Mouse (Mus musculus): Measurements from ENCODE around the gene Foxo3. TPM values are rescaled to one million over a fixed set of nuclear protein-coding genes. Genes with fewer than 3 reads are reported as not detected.

Foxo3 gene
- total RNA-seq (2021) = 10 to 100 TPM; 29.4 to 33.1 TPM

DNA sequence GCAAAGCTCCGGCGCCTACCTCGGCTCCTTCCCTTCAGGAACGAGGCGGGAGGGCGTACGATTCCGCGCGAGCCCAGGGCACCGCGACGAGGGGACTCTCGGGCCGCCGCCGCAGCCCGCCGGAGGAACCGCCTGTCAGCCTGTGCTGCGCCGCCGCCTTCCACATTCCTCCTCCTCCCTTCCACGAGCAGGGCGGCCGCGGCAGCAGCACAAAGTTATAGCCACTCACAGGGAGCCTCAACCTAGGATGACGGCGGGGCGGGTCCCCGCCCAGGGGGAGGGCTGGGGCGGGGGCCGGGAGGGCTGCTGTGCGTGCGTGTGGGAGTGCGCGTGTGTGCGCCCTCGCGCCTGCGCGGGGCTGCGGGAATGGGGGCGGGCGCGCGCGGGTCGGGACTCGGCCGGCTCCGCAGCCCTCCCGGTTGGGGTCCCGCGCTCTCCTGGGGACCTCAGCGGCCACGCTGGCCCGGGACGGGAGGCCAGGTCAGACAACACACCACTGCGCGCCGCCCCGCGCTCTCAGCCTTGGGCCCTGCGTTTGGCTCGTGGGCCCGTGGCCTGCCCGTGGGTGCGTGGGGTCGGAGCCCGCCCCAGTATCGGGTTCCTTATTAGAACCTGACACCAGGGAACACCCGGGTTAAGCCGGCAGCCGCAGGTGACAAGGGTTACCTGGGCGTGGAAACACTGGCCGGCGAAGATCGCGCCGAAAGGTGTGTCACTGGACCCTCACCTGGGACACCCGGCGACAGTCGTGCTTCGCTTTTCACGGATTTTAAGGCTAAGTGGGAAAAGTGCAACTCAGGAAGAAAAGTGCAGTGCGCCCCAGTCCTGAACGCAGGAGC, at the start of gene Foxo3:
Gene Foxo3 (minus strand): TSS at position 249 of the 839 bp plus-strand sequence.
- DNase-seq = peak; percentile 87

DNA sequence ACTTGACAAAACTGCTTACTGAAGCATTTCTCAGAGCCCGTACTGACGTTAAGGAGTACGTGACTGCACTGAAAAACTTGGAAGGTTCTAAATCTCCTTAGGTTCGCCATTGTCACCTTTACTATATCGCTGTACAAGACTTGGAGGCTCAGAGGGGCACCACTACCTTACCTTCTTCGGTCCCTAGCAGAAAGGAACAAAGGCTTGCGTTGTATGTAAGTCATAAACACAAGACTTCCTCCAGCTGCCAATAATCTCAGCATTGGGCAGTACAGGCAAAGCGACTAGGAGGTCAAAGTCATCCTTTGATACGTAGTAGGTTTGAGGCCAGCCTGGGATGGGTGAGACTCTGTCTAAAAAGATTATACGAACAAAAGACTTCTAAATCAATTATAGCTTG, 48.8 kb upstream of the Foxo3 start:
- DNase-seq = no peak

DNA sequence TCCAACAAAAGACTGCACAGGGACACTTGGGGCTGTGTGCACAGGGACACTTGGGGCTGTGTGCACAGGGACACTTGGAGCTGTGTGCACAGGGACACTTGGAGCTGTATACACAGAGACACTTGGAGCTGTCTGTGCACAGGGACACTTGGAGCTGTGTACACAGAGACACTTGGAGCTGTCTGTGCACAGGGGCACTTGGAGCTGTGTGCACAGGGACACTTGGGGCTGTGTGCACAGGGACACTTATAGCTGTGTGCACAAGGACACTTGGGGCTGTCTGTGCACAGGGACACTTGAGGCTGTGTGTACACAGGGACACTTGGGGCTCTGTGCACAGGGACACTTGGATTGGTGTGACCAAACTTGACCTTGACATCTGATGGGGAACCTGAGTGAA, 47.4 kb upstream of the Foxo3 start:
- DNase-seq = no peak

DNA sequence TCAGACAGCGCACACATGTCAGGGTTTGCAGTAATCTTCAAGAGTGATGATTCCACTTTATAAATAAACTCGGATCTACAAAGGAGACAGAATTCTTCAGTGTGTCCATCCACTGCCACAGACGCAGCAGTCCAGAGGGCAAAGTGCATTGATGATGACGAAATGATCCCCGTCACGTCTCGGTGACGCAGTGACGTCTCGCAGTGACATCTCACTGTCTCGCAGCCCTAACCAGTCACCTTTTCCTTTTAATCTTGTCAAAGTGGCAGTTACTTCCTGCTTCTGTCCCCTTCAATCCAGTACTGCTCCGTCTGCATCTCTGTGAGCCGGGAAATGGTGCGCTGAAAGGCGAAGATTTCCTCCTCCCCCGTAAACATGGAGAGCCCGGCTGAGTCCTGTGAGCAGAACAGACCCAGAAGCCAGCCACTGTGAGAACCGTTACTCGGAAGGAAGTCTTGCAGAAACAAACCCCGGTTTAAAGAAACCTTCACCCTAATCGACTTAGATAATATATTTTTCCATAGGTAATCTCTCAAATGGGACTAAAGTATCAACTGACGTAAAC, 36.7 kb upstream of the Foxo3 start:
- no peak for DNase-seq

DNA sequence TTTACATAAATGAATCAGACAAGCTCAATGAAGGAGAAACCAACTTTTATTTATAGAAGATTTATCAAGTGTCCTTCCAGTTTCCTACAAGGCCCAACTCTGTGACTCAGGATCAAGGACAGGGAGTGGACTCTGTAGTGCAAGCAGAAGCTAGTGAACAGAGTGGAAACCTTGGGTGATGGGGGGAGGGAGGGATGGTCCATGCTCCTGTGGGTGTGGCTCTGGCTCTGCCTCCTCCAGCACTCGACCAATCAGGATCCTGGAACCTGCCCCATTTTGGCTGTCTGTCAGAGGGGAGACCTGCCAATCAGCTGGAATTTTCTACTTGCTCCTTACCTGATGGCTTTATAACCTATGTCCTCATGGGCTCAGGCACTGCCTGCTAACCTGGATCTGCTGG, 36.0 kb upstream of the Foxo3 start:
- no peak for DNase-seq

DNA sequence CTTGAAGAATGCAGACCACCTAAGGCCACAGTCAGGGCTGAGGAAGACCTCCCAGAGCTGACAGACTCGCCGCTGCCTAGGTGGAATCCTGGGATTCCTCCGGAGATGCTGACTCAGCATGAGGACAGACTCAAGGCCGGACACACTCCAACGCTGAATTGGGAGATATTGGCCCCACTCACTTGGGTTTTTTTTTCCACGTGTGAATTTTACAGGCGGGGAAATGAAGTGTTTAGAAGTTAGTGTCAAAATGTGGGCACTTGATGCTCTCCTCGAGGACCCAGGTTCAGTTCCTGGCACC, 32.1 kb upstream of the Foxo3 start:
- no peak for DNase-seq

DNA sequence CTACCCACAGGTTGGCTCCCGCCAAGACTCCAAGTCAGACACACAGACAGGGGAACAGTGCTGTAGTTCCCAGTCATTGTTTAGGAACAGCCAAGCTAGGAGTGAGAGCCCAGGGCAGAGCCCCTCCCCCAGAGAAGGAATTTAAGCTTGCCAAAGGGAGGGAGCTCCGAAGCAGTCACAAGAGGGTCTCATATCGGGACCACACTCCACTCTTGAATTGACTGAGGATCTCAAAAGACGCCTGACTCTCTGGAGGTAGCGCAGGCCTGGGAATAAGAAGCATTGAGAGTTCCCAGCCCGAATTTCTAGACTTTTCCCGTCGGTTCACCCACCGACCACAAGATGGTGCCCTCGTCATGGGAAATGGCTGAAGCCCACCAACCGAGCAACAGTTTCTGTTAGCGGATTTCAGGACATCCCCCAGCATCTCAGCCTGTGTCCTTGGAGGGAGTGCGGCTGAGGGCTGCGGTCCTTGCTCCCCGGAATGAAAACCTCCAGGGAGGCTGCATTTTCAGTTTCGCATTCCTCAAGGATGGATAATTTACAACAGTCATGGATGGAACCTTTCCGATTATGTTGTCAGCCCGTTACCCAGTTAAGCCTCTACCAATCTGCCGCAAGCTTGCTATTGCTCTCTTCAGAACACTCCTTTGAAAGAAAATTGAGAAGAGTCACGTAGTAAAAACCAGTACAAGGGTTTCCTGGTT, 31.6 kb upstream of the Foxo3 start:
- peak; percentile 87 for DNase-seq

DNA sequence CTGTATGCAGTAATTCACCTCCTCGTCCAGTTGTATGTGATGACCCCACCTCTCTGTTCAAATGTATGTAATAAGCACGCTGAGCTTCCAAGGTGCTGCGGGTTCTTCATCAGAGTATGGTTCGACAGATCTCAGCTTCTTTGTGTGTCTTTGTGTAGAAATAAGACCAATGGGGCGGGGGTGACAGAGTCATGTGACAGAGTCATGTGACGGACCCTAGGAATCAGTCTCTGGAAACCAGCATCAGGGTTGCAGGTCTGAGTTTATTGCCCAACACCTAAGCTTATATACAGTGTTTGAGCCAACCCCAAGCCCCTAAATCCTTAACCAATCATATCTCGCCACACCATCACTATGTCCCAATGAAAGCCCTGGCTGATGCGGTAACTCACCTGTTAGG, 29.9 kb upstream of the Foxo3 start:
- no peak for DNase-seq

DNA sequence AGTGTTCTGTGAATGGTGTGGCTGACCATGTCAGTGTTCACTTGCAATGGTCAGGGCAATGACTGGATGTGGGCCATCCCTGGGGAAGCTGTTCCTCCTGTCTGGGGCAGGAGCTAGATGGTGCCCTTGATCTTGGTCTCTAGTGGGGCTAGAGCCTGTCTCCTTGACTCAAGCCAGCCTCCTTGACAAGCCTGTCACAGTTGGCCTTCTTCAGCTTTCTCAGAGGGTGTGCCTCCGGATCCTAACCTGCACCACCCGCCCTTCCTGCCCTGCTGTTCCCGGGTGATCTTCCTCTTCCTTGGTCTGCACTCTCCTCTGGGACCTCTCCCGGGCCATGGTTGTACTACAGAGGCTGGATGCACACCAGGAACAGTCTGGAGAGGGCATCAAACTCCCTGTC, 24.2 kb upstream of the Foxo3 start:
- no peak for DNase-seq

DNA sequence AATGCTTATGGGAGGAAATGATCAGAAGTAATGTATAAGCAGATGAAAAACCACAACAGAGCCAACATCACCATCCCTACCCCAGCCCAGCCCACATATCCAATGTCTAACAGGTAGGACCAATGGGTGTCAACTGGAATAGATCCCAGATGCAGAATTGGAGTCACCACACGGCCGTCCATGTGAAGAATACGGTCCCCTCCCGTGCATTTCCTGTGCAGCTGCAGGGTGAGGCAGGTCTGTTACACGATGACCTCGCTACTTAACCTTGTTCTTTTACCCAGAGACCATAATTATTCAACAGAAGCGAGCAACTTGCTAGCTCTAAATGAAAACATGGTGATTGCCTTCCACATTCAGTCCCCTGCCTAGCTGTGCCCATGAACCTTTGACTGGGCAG, 23.4 kb upstream of the Foxo3 start:
- DNase-seq = no peak

DNA sequence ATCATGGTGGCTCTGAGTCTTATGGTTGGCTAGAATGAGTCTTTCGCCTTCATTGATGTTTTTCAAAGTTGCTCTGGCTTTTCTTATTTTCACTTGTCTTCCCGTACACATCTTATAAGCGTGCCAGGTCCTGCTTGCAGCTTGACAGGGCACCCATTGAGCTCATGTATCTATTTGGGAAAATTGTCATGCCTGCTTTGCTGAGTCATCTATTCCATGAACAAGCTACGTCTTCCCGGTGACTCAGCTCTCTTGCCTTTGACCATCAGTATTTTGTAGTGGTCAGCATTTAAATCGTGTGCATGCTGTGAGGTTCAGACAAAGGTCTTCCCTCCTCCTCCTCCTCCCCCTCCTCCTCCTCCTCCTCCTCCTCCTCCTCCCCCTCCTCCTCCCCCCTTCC, 22.9 kb upstream of the Foxo3 start:
- DNase-seq = no peak

DNA sequence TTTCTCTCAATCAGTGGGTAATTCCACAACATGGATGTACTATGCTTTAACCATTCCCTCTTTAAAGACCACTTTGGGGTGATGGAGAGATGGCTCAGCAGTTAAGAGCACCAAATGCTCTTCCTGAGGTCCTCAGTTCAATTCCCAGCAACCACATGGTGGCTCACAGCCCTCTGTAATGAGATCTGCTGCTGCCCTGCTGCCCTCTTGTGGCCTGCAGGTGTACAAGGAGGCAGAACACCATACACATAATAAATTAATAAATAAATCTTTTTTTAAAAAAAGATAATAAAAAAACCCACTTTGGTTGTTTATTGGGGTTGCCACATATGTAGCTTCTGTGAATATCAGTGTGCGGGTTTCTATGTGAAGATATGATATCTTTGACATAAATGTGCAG, 21.4 kb upstream of the Foxo3 start:
- DNase-seq = no peak

DNA sequence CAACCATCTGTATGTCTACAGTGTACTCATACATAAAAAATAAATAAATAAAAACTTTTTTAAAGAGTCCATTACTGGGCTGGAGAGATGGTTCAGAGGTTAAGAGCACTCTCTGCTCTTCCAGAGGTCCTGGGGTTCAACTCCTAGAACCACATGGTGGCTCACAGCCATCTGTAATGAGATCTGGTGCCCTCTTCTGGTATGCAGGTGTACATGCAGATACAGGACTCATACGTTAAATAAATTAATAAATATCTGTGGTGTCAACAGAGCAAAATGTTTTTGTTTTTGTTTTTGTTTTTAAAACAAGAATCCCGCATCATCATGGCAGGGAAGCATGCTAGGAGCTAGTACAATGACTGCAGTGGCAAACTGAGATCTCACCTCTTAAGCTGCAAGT, 20.6 kb upstream of the Foxo3 start:
- DNase-seq = no peak

DNA sequence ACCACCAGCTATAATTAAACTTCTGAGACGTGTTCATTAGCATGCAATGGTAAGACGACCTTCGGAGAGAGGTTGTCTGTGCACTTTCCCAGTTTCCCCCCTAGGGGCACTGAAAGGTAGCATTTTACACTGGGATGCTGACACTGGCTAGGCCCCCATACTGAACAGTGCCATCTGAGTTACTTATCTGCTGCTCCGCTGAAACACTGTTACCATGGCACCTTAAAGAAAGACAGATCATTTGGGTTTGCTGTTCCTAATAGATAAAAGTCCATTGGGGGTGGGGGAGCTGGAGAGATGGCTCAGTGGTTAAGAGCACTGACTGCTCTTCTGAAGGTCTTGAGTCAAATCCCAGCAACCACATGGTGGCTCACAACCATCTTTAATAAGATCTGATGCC, 20.0 kb upstream of the Foxo3 start:
- DNase-seq = no peak

DNA sequence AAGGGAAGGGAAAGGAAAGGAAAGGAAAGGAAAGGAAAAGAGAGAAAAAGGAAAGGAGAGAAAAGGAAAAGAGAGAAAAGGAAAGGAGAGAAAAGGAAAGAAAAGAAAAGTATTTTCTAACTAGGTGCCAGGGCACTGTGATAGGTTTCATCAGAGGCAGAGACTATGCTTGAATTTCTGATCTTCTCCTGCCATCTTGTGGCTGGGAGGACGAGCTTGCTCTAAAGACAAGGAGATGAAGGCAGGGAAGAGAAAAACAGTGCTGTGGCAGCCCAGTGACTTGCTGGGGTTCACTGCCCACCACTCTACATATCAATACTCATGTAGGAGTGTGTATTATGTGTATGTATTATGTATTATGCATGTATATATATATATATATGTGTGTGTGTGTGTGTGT, 18.5 kb upstream of the Foxo3 start:
- DNase-seq = no peak

DNA sequence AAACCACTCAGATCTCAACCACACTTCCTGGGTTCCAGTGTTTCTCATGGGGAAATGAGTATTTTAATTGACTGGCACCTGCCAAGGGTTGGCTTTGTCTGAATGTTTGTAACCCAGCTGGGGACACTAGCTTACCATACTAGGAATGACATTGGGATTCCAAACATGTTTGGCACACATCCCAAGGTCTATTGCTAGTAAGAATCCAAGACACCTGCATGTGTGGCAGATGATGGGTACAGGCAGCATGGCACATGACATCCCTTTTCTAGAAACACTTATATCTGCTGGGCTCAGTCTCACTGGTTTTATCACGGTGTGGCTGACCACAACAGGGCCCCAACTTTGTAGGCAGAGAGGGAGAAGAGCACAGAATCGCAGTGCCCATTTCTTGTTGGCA, 17.8 kb upstream of the Foxo3 start:
- no peak for DNase-seq

DNA sequence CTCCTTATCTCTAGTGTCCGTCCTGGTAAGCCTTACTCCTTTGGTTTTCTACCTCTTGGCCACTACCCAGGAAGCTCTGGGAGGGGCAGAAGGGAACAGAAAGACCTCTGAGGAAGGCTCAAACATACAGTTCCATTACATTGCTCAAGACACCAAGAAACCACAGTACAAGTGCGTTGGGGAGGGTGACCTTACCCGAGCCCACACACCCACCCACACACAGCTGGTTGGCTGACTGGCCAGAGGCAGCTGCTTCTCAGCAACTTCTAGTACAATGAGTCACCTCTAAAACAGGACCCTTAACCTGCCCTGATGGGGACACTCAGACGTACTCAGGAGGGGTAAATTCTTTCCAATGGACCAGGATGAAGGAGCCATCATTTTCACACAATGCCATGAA, 17.3 kb upstream of the Foxo3 start:
- no peak for DNase-seq

DNA sequence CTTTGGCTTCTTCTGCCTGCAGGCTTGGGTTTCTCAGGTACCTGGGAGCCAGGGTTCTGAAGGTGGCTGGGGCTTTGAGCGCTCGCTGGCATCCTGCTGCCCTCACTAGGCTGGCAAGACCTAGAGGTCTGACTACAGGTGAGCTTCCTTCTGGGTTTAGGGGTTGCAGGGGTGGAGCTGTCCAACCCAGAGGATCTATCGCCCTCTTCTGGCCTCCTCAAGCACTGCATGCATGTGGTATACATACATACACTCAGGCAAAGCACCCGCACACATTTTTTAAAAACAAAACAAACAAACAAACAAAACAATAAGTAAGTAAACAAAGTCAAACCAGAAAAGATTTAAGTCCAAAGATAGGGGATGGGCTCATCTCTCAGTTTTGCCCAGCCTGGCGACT, 14.8 kb upstream of the Foxo3 start:
- peak; percentile 69 for DNase-seq

DNA sequence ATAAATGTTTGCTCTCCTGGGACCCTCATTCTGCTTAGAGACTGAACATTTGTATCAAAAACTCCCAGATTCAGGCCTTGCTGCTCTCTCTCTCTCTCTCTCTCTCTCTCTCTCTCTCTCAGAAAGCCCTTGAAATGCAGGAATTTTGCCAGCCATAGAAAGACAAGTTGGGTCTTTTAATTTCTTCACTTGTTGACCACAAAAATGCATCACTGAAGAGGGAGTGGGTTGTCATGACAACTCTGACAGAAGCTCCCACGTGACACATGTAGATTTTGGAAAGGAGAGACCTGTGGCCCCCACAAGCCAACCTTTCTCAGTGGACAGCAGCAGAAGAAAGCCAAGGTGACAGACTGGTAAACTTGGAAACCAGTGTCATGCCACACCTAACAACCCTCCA, 11.1 kb upstream of the Foxo3 start:
- no peak for DNase-seq

DNA sequence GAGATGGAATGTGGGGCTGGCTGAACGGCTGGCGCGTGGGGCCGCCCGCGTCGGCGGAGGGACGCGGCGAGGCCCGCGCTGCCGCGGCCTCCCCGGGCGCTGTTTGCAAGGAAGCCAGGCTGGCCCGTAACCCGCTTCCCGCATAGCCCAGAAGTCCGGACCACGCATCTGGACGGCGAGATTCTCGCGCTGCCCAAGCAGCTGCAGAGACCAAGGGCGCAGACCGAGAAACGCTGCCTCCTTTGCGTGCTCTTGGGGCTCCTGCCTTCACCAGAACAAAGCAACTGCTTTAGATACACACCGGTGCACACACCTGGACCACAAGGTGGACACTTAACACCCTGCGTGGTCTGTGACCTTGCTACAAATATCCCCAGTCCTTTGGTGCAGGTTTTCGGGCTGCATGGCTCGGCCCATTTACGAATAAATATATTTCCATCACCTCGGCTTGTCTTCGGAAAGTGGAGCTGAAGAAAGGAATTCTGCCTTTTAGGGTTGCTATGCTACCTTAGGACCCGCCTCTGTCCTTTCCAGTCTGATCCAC, 1.8 kb upstream of the Foxo3 start:
- DNase-seq = no peak

DNA sequence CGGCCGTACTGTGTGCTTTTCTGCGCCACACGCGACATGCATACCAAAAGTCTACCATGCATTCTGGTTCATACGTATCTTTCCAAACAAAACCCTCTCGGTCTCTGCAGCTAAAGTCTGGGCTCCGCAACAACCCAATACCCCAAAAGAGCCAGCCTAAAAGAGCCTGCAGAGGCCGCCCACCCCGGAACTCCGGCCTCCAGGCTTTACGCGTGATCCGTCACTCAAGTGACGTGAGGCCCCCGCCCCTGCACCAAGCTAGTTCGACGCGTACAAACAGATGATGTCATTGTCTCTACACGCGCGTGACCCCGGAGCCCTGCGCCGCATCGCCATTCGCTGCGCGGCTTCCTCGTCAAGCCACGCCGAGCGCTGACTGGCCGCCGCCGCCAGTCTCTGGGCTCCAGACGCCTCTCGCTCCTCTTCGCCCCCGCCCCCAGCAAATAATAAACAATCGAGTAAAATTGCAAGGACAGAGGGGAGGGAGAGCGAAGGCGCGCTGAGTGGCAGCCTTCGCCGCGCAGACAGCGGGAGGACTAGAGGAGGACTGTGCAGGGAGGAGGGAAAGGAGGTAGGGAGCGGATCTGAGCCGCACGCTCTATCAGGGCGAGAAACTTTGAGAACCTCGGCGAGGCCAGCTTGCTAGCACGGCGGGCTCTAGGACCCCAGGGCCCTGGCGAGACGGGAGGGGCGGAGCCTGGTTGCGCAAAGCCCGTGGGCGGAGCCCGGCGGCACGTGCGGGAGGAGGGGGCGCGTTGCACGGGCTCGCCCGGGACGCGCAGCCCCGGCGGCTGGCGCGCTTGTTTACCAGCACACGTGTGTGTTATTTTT, 1.1 kb upstream of the Foxo3 start:
- peak; percentile 96 for DNase-seq

DNA sequence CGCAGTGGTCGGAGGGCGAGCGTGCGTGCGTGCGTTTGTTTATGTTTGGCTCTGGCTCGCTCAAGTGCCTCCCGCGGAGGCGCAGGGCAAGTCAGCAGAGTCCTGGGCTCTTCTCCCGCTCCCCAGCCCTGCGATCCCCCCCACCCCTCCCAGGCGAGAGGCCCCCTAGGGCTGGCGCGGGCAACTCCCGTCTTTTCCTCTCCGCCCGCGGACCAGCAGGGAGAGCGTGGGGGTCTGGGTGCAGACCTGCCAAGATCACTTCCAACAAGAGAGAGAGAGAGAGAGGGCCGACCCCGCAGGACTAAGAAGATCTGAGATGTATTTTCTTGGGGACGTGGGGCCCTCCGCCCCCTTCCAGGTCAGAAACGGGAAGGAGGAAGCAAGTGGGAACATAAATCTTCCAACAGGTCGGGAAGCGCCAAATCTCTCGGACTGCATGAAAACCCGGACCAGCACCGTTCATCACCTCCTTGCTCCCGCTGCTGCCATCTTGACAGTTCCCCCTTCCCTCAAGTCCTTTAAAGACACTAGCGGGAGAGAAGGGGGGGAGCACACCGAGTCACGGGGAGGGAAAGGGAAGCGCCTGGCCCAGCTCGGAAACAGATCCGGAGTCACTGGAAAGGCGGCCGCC, 569 bp downstream of the Foxo3 start:
- DNase-seq = no peak
